Mouse (Mus musculus) gastrocnemius, postnatal 36 days (tissue): Measurements from ENCODE around the gene 1700088E04Rik. TPM values are rescaled to one million over a fixed set of nuclear protein-coding genes. Genes with fewer than 3 reads are reported as not detected.

Source experiments
- DNase-seq, 2 experiments: peaks; one replicate each; pipeline ENCODE4 v3.0.0; 2022
- intact Hi-C: fragments of 180-260 bp; cut with DNase I; formaldehyde crosslinking; loops from one replicate; pipeline ENCODE4 v1.15.1; 2025
- long read RNA-seq, 2 experiments: library from polyadenylated mRNA; stranded (forward); transcript quantifications; one replicate each; pipeline ENCODE4 v2.0.0; 2021
- total RNA-seq, 2 experiments: library from RNA; stranded (reverse); gene quantifications; 2 replicates each; pipeline ENCODE4 v1.2.3; 2021

Gene 1700088E04Rik
- 1 to 10 TPM in 1 of 2 experiments, under 1 TPM in 1; 0.66 to 1.2 TPM for total RNA-seq
- long read RNA-seq, experiment 1, partial matches to known transcripts, result 1 of 5 reads
- long read RNA-seq, experiment 1, other reads (novel, unspliced or antisense), result 0 of 5 reads
- long read RNA-seq, experiment 2, partial matches to known transcripts, result 0 of 2 reads
- long read RNA-seq, experiment 2, other reads (novel, unspliced or antisense), result 2 of 2 reads

GRCm38 (mm10) chr15:79140866-79141565 lies at the start of gene 1700088E04Rik, which contains the start of gene Polr2f:
Gene 1700088E04Rik (minus strand): TSS chr15:79141253.
Gene Polr2f (plus strand): TSS chr15:79141009.
- DNase-seq, result peak; percentile 91 to 93
- intact Hi-C loops, result no loop called here

GRCm38 (mm10) chr15:79187819-79188218 lies 46.8 kb upstream of the 1700088E04Rik start:
- intact Hi-C loops, result no loop called here
- no peak for DNase-seq

GRCm38 (mm10) chr15:79185213-79185612 lies 44.2 kb upstream of the 1700088E04Rik start:
- intact Hi-C loops, result no loop called here
- no peak for DNase-seq

GRCm38 (mm10) chr15:79176905-79177304 lies 35.9 kb upstream of the 1700088E04Rik start:
- no peak for DNase-seq
- intact Hi-C loops, result no loop called here

- no peak for DNase-seq
- intact Hi-C loops, result no loop called here
Measured at GRCm38 (mm10) chr15:79166712-79167111, 25.7 kb upstream of the 1700088E04Rik start.

- DNase-seq, result no peak
- intact Hi-C loops, result no loop called here
Measured at GRCm38 (mm10) chr15:79165140-79165539, 24.1 kb upstream of the 1700088E04Rik start, which contains the start of gene Sox10. Gene Sox10 (minus strand): TSS chr15:79165240.

- intact Hi-C loops, result no loop called here
Measured at GRCm38 (mm10) chr15:79164251-79164650, 23.2 kb upstream of the 1700088E04Rik start.

GRCm38 (mm10) chr15:79162822-79163221 lies 21.8 kb upstream of the 1700088E04Rik start:
- intact Hi-C loops, result no loop called here
- no peak for DNase-seq

More at GRCm38 (mm10) chr15:79164251-79164650, 23.2 kb upstream of the 1700088E04Rik start:
- no peak for DNase-seq

GRCm38 (mm10) chr15:79162301-79162700 lies 21.2 kb upstream of the 1700088E04Rik start:
- DNase-seq, result no peak
- intact Hi-C loops, result no loop called here

- DNase-seq, result no peak
- intact Hi-C loops, result no loop called here
Measured at GRCm38 (mm10) chr15:79155572-79155971, 14.5 kb upstream of the 1700088E04Rik start.

GRCm38 (mm10) chr15:79152709-79153108 lies 11.7 kb upstream of the 1700088E04Rik start:
- intact Hi-C loops, result no loop called here

GRCm38 (mm10) chr15:79151881-79152280 lies 10.8 kb upstream of the 1700088E04Rik start:
- DNase-seq, result no peak
- intact Hi-C loops, result no loop called here

More at GRCm38 (mm10) chr15:79152709-79153108, 11.7 kb upstream of the 1700088E04Rik start:
- no peak for DNase-seq

GRCm38 (mm10) chr15:79148533-79148932 lies 7.5 kb upstream of the 1700088E04Rik start:
- intact Hi-C loops, result loop anchor here (1.0 to 5.0 kb wide), 2 partner anchors 55 to 111 kb away; no protein-coding TSS in a partner anchor
- DNase-seq, result peak; percentile 76 to 84

GRCm38 (mm10) chr15:79145522-79145921 lies 4.5 kb upstream of the 1700088E04Rik start:
- intact Hi-C loops, result loop anchor here (5.0 kb wide), 1 partner anchor 108 kb away; no protein-coding TSS in a partner anchor
- DNase-seq, result no peak

- no peak for DNase-seq
- intact Hi-C loops, result no loop called here
Measured at GRCm38 (mm10) chr15:79144021-79144420, 3.0 kb upstream of the 1700088E04Rik start.

- no peak for DNase-seq
- intact Hi-C loops, result no loop called here
Measured at GRCm38 (mm10) chr15:79143316-79143715, 2.3 kb upstream of the 1700088E04Rik start.

- intact Hi-C loops, result no loop called here
- DNase-seq, result no peak
Measured at GRCm38 (mm10) chr15:79141566-79141917, 489 bp upstream of the 1700088E04Rik start.

GRCm38 (mm10) chr15:79139640-79140039 lies 1.4 kb downstream of the 1700088E04Rik start:
- intact Hi-C loops, result no loop called here
- no peak for DNase-seq

GRCm38 (mm10) chr15:79135783-79136575 lies 5.1 kb downstream of the 1700088E04Rik start:
- DNase-seq, result no peak
- intact Hi-C loops, result no loop called here

- no peak for DNase-seq
- intact Hi-C loops, result no loop called here
Measured at GRCm38 (mm10) chr15:79135332-79135731, 5.7 kb downstream of the 1700088E04Rik start.
